Mouse (Mus musculus) heart, postnatal 0 days (tissue): Measurements from ENCODE around the gene Ptpn6. TPM values are rescaled to one million over a fixed set of nuclear protein-coding genes. Genes with fewer than 3 reads are reported as not detected.

ENCODE experiments used
- ATAC-seq: fragments of 200-750 bp; cut with Nextera tagmentation; 2 replicates; pipeline ENCODE4 v1.8.0; 2017; ENCODE audit warnings: low read depth, moderate number of reproducible peaks, moderate library complexity; ENCODE audit not compliant: insufficient read depth
- DNase-seq: peaks from one replicate; pipeline ENCODE4 v3.0.0-alpha.2; 2016; ENCODE audit warnings: low spot score
- H3K27ac ChIP-seq: fragments of 300-500 bp; sonication (generic); 2 replicates; pipeline ENCODE4 v1.5.1; 2014; ENCODE audit warnings: low read depth, mild to moderate bottlenecking
- H3K27me3 ChIP-seq: fragments of 300-500 bp; sonication (generic); 2 replicates; pipeline ENCODE4 v1.6.1; 2014; ENCODE audit warnings: low read length, mixed read lengths; ENCODE audit not compliant: control insufficient read depth, insufficient read depth
- H3K36me3 ChIP-seq: fragments of 300-500 bp; sonication (generic); replicated peaks from 2 replicates; pipeline ENCODE4 v1.6.1; 2014; ENCODE audit warnings: low read length, mixed read lengths; ENCODE audit not compliant: control insufficient read depth, insufficient read depth
- H3K4me1 ChIP-seq: fragments of 300-500 bp; sonication (generic); 2 replicates; pipeline ENCODE4 v1.6.1; 2014; ENCODE audit warnings: antibody characterized with exemption; ENCODE audit not compliant: control insufficient read depth, insufficient read depth
- H3K4me2 ChIP-seq: fragments of 300-500 bp; sonication (generic); 2 replicates; pipeline ENCODE4 v1.6.1; 2014; ENCODE audit warnings: low read depth, mild to moderate bottlenecking, low read length, moderate library complexity
- H3K4me3 ChIP-seq: fragments of 300-500 bp; sonication (generic); 2 replicates; pipeline ENCODE4 v1.5.1; 2014; ENCODE audit warnings: low read depth, low read length
- H3K9ac ChIP-seq: fragments of 300-500 bp; sonication (generic); replicated peaks from 2 replicates; pipeline ENCODE4 v1.6.1; 2014; ENCODE audit warnings: low read depth, low read length, mixed read lengths
- H3K9me3 ChIP-seq: fragments of 300-500 bp; sonication (generic); replicated peaks from 2 replicates; pipeline ENCODE4 v1.6.1; 2016; ENCODE audit warnings: low read length; ENCODE audit not compliant: control insufficient read depth
- CTCF ChIP-seq: IDR thresholded peaks from 2 replicates; pipeline ENCODE4 v1.5.1; 2016; ENCODE audit warnings: antibody characterized with exemption, control low read depth, low read depth
- EP300 ChIP-seq: IDR thresholded peaks from 2 replicates; pipeline ENCODE4 v1.6.1; 2016; ENCODE audit warnings: antibody characterized with exemption, low read depth
- WGBS: fragments of 180-500 bp; shearing (Covaris S2); extraction: QIAGEN DNeasy Blood & Tissue Kit; methylation state at CpG from one replicate; pipeline ENCODE4 v1.1.7; 2014; 5-methylcytosine and 5-hydroxymethylcytosine counted together
- polyA plus RNA-seq: library from polyadenylated mRNA; unstranded; fragments of >200 nt; fragmentation: Nextera tagmentation; extraction: Ambion mirVana; gene quantifications from 2 replicates; pipeline ENCODE4 v1.2.1, GENCODE M21; 2015
- total RNA-seq: library from RNA; depleted of rRNA; stranded (reverse); fragments of >200 nt; gene quantifications from 2 replicates; pipeline ENCODE4 v1.2.3, GENCODE M21; 2014; ENCODE audit warnings: low replicate concordance

Gene Ptpn6
- total and polyA plus RNA-seq, 2 experiments from 2014 or later: 4.5 to 6.3 TPM

- ATAC-seq: peak; percentile 51
- TF ChIP-seq EP300 (no peak), CTCF (no peak)
- Histone ChIP-seq H3K27me3 (no peaks in the 10 kb centered on the region), H3K4me2 (no peak overlapping the region), H3K9me3 (no peaks in the 10 kb centered on the region), H3K4me1 (peaks cover 5% of the 10 kb centered on the region; the same call in 1 of the 2 replicates), H3K4me3 (no peak overlapping the region), H3K27ac (peak overlapping the region; percentile 63), H3K9ac (no peak overlapping the region), H3K36me3 (peaks cover 62% of the 10 kb centered on the region)
- WGBS: 63% methylated on average over 11 of the region's 11 CpGs
- no peak for DNase-seq
Observed at GRCm38 (mm10) chr6:124699962-124700610, 38.4 kb downstream of the Ptpn6 start.

GRCm38 (mm10) chr6:124699366-124699765 lies 39.1 kb downstream of the Ptpn6 start:
- 0 out of 2 replicates have a peak overlapping the region, but pooled peaks have one; percentile 63 for H3K27ac ChIP-seq

GRCm38 (mm10) chr6:124698751-124699150 lies 39.8 kb downstream of the Ptpn6 start:
- H3K27ac ChIP-seq: no peak overlapping the region
- ATAC-seq: no peak
- H3K9me3 ChIP-seq: no peaks in the 10 kb centered on the region
- 80% methylated on average over 6 of the region's 6 CpGs for WGBS
- H3K4me2 ChIP-seq: no peak overlapping the region
- no peaks in the 10 kb centered on the region for H3K27me3 ChIP-seq
- H3K9ac ChIP-seq: no peak overlapping the region
- TF ChIP-seq EP300: no peak
- no peak for TF ChIP-seq CTCF
- no peak overlapping the region for H3K4me3 ChIP-seq
- no peak for DNase-seq
- H3K4me1 ChIP-seq: peaks cover 14% of the 10 kb centered on the region
- H3K36me3 ChIP-seq: peaks cover 49% of the 10 kb centered on the region

More at GRCm38 (mm10) chr6:124699366-124699765, 39.1 kb downstream of the Ptpn6 start:
- peaks cover 10% of the 10 kb centered on the region for H3K4me1 ChIP-seq
- no peaks in the 10 kb centered on the region for H3K9me3 ChIP-seq
- H3K36me3 ChIP-seq: peaks cover 55% of the 10 kb centered on the region
- no peak for TF ChIP-seq EP300
- ATAC-seq: no peak
- H3K4me2 ChIP-seq: no peak overlapping the region
- no peak overlapping the region for H3K4me3 ChIP-seq
- WGBS: 87% methylated on average over 4 of the region's 4 CpGs
- no peak overlapping the region for H3K9ac ChIP-seq
- no peak for DNase-seq
- no peaks in the 10 kb centered on the region for H3K27me3 ChIP-seq

- DNase-seq (no peak), ATAC-seq (no peak)
- Histone ChIP-seq H3K4me1 (peaks cover 21% of the 10 kb centered on the region), H3K36me3 (peaks cover 27% of the 10 kb centered on the region; the same call in 1 of the 2 replicates), H3K27ac (no peak overlapping the region), H3K27me3 (no peaks in the 10 kb centered on the region), H3K9ac (no peak overlapping the region), H3K4me3 (no peak overlapping the region), H3K9me3 (no peaks in the 10 kb centered on the region), H3K4me2 (no peak overlapping the region)
- no peak for TF ChIP-seq EP300
- no peak for TF ChIP-seq CTCF
- WGBS: 76% methylated on average over 7 of the region's 7 CpGs
Observed at GRCm38 (mm10) chr6:124696441-124697150, 41.9 kb downstream of the Ptpn6 start.

GRCm38 (mm10) chr6:124694166-124694955 lies 44.2 kb downstream of the Ptpn6 start:
- peaks cover 15% of the 10 kb centered on the region; the same call in 1 of the 2 replicates for H3K36me3 ChIP-seq
- ATAC-seq (peak; percentile 94), DNase-seq (peak; percentile 86)
- H3K4me2 ChIP-seq: no peak overlapping the region
- peaks cover 16% of the 10 kb centered on the region for H3K4me1 ChIP-seq
- H3K27ac ChIP-seq: peak overlapping the region; percentile 88
- H3K4me3 ChIP-seq: no peak overlapping the region
- peak overlapping the region; percentile 28; the same call in 1 of the 2 replicates for H3K9ac ChIP-seq
- H3K9me3 ChIP-seq: no peaks in the 10 kb centered on the region
- 54% methylated on average over 15 of the region's 15 CpGs for WGBS
- no peaks in the 10 kb centered on the region for H3K27me3 ChIP-seq
- TF ChIP-seq CTCF (no peak), EP300 (no peak)
